Mouse (Mus musculus) forebrain, embryonic 11.5 days (tissue): ENCODE results near the gene Evi5l. TPM values are rescaled to one million over a fixed set of nuclear protein-coding genes. Genes with fewer than 3 reads are reported as not detected.

Source experiments
- ATAC-seq: fragments of 200-750 bp; cut with Nextera tagmentation; replicated peaks from 2 replicates; pipeline ENCODE4 v1.8.0; 2017; ENCODE audit warnings: moderate TSS enrichment; ENCODE audit not compliant: low FRiP score
- DNase-seq: peaks from one replicate; pipeline ENCODE4 v3.0.0-alpha.2; 2017; ENCODE audit warnings: low spot score
- H3K27ac ChIP-seq: fragments of 300-500 bp; sonication (generic); 2 replicates; pipeline ENCODE4 v1.5.1; 2014; ENCODE audit warnings: low read depth, low read length
- H3K27me3 ChIP-seq: fragments of 300-500 bp; sonication (generic); 2 replicates; pipeline ENCODE4 v1.6.1; 2014; ENCODE audit warnings: mild to moderate bottlenecking, low read length, mixed read lengths; ENCODE audit not compliant: control insufficient read depth, insufficient read depth
- H3K36me3 ChIP-seq: fragments of 300-500 bp; sonication (generic); 2 replicates; pipeline ENCODE4 v1.6.1; 2014; ENCODE audit warnings: mild to moderate bottlenecking, low read length, moderate library complexity, mixed read lengths; ENCODE audit not compliant: control insufficient read depth, insufficient read depth
- H3K4me1 ChIP-seq: fragments of 300-500 bp; sonication (generic); replicated peaks from 2 replicates; pipeline ENCODE4 v1.6.1; 2014; ENCODE audit warnings: low read length, mixed read lengths; ENCODE audit not compliant: control insufficient read depth, insufficient read depth
- H3K4me2 ChIP-seq: fragments of 300-500 bp; sonication (generic); 2 replicates; pipeline ENCODE4 v1.6.1; 2014; ENCODE audit warnings: low read depth, mild to moderate bottlenecking, low read length, moderate library complexity, mixed read lengths; ENCODE audit not compliant: severe bottlenecking
- H3K4me3 ChIP-seq: fragments of 300-500 bp; sonication (generic); 2 replicates; pipeline ENCODE4 v1.5.1; 2014; ENCODE audit warnings: low read depth, low read length
- H3K9ac ChIP-seq: fragments of 300-500 bp; sonication (generic); 2 replicates; pipeline ENCODE4 v1.6.1; 2014; ENCODE audit warnings: low read length
- H3K9me3 ChIP-seq: fragments of 300-500 bp; sonication (generic); 2 replicates; pipeline ENCODE4 v1.6.1; 2016; ENCODE audit warnings: low read length, mixed read lengths; ENCODE audit not compliant: control insufficient read depth
- WGBS: fragments of 180-500 bp; shearing (Covaris S2); extraction: QIAGEN DNeasy Blood & Tissue Kit; methylation state at CpG from one replicate; pipeline ENCODE4 v1.1.7; 2014; 5-methylcytosine and 5-hydroxymethylcytosine counted together
- polyA plus RNA-seq: library from polyadenylated mRNA; unstranded; fragments of >200 nt; fragmentation: Nextera tagmentation; extraction: Ambion mirVana; gene quantifications from 2 replicates; pipeline ENCODE4 v1.2.1, GENCODE M21; 2014

The Evi5l gene
- polyA plus RNA-seq, 1 experiment from 2014 or later, result 32.6 TPM

DNA sequence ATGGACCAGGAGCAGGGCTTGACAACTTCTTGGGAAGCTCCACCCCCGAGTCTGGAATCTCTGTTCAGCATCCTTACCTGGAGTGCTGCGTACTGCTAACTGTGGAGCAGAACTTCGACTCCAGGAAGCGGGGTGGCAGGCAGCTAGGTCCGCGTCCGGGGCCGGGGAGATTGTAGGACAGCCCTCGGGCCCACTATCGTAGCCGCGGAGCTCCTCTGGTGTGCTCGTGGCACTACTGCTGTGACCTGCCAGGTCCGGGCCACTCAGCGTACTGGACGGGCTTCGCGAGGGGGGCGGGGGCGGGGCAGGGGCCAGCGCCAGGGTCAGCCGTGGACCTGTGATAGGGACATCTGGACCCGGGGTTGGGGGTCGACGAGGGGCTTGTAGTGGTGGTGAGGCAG, 46.4 kb downstream of the Evi5l start:
- Histone ChIP-seq H3K4me1 (peaks cover 15% of the 10 kb centered on the region), H3K27me3 (no peaks in the 10 kb centered on the region), H3K36me3 (peaks cover 12% of the 10 kb centered on the region; the same call in 1 of the 2 replicates), H3K9me3 (no peaks in the 10 kb centered on the region), H3K4me3 (peak overlapping the region; percentile 31), H3K4me2 (peak overlapping the region; percentile 61), H3K9ac (peak overlapping the region; percentile 48), H3K27ac (no peak overlapping the region)
- DNase-seq, result peak; percentile 72
- no peak for ATAC-seq
- under 1% methylated on average over 25 of the region's 25 CpGs for WGBS

DNA sequence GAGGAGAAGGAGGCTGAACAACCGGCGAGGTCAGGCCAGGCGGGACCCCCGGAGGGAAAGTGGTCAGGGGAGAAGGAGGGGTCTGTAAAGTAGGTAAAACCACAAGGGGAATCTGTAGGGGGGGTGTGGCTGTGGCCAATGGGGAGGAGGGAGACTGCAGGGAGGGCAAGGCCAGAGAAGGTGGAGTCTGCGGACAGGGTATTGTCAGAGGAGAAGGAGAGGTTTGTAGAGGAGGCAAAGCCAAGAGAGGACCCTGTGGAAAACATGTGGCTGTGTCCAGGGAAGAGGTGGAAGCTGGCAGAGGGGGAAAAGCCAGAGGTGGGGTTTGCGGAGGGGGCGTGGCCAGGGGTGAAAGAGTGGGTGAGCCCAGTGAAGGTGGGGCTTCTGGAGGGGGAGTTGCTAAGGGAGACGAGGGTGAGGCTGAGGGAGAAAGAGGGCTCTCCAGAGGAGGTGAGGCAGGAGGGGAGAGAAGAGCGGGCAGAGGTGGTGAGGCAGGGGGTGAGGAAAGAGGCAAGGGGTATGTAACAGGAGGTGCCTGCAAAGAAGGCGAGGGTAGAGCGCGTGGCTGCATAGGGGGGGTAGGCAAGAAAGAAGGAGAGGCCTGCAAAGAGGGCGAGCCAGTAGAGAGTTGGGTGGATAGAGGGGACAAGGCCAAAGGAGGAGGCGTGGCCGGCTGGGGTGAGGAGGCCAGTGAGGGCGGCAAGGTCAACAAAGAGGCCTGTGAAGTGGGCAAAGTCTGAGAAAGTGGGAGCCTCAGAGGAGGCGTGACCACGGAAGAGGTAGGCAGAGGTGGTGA, 47.0 kb downstream of the Evi5l start:
- peak; percentile 37 for ATAC-seq
- H3K27ac ChIP-seq, result no peak overlapping the region

DNA sequence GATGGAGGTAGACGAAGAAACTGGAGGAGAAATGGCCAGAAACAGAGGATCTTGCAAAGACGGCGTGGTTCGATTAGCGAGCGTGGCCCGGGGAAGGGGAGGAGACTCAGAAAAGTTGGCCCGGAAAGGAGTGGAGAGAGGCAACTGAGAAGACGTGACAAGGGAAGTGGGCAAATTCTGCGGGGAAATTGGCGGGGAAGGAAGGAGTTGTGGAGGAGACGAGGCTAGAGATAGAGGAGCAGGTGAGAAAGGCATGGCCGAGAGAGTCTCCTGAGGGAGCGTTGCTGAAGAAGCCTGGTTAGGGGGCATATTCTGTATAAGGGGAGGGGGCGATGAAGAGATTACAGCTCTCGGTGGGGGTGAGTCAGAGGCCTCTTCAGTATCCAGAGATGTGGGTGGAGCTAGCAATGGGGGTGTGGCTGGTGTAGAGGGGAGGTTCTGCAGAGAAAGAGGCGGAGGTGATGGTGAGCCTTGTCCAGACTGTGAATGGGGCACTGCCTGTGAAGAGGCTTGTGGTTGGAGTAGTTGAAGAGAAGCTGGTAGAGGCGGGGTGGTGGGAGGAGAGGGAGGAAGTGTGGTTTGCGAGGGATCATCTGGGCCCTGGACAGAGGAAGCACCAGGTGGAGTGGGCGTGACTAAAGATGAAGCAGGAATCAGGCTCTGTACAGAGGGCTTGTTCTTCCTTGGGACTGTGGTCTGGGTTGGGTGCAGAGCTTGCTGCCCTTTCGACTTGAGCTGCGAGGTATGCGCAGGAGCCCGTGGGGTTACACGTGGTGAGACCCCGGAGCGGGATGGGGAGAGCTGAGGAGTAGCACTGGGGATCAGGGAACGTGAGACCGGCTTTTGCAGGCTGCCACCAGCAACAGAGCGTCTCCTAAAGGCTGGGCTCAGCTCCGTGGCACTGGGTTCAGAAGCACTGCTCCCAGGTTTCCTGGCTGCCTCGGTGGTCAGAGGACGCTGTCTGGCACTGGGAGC, 47.9 kb downstream of the Evi5l start:
- peak overlapping the region; percentile 31 for H3K4me3 ChIP-seq
- peak; percentile 23 for ATAC-seq
- H3K4me1 ChIP-seq, result peaks cover 15% of the 10 kb centered on the region
- peak overlapping the region; percentile 61 for H3K4me2 ChIP-seq
- H3K36me3 ChIP-seq, result peaks cover 11% of the 10 kb centered on the region; the same call in 1 of the 2 replicates
- peak overlapping the region; percentile 48; the same call in 1 of the 2 replicates for H3K9ac ChIP-seq
- DNase-seq, result peak; percentile 62
- no peaks in the 10 kb centered on the region for H3K27me3 ChIP-seq
- H3K27ac ChIP-seq, result no peak overlapping the region
- 11% methylated on average over 33 of the region's 33 CpGs for WGBS
- H3K9me3 ChIP-seq, result no peaks in the 10 kb centered on the region

More for the DNA sequence above, 47.0 kb downstream of the Evi5l start:
- H3K4me1 ChIP-seq, result peaks cover 15% of the 10 kb centered on the region
- 4% methylated on average over 18 of the region's 18 CpGs for WGBS
- peak; percentile 77 for DNase-seq
- peak overlapping the region; percentile 61 for H3K4me2 ChIP-seq
- peak overlapping the region; percentile 31 for H3K4me3 ChIP-seq
- H3K9ac ChIP-seq, result peak overlapping the region; percentile 48
- H3K36me3 ChIP-seq, result peaks cover 12% of the 10 kb centered on the region; the same call in 1 of the 2 replicates
- H3K9me3 ChIP-seq, result no peaks in the 10 kb centered on the region
- no peaks in the 10 kb centered on the region for H3K27me3 ChIP-seq

DNA sequence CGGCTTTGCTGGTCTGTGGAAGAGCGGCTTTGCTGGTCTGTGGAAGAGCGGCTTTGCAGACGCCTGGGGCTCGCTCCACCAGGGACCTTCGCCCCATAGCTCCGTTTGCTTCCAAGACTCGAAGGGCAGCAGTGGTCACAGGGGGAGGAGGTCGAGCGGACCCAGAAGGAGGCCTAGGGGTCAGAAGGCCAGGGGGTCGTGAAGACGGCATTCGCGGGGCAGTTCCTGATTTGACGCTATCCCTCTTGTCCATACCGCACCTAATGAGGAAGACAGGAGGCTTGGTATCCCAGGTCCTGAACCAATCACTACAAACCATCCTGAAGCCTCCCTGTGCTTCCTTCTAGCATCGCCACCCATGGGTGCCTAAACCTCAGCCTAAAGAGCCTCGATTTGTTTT, 49.9 kb downstream of the Evi5l start:
- H3K27ac ChIP-seq, result peak overlapping the region; percentile 82; the same call in 1 of the 2 replicates
- no peaks in the 10 kb centered on the region; the same call in 1 of the 2 replicates for H3K36me3 ChIP-seq
- peak overlapping the region; percentile 65 for H3K4me3 ChIP-seq
- peak overlapping the region; percentile 86 for H3K9ac ChIP-seq
- peak overlapping the region; percentile 53 for H3K4me2 ChIP-seq
- 0 out of 2 replicates have a peak, but pooled peaks have one; percentile 0 for ATAC-seq
- WGBS, result 4% methylated on average over 18 of the region's 18 CpGs
- no peaks in the 10 kb centered on the region for H3K27me3 ChIP-seq
- H3K9me3 ChIP-seq, result no peaks in the 10 kb centered on the region
- DNase-seq, result no peak
- peaks cover 15% of the 10 kb centered on the region for H3K4me1 ChIP-seq

DNA sequence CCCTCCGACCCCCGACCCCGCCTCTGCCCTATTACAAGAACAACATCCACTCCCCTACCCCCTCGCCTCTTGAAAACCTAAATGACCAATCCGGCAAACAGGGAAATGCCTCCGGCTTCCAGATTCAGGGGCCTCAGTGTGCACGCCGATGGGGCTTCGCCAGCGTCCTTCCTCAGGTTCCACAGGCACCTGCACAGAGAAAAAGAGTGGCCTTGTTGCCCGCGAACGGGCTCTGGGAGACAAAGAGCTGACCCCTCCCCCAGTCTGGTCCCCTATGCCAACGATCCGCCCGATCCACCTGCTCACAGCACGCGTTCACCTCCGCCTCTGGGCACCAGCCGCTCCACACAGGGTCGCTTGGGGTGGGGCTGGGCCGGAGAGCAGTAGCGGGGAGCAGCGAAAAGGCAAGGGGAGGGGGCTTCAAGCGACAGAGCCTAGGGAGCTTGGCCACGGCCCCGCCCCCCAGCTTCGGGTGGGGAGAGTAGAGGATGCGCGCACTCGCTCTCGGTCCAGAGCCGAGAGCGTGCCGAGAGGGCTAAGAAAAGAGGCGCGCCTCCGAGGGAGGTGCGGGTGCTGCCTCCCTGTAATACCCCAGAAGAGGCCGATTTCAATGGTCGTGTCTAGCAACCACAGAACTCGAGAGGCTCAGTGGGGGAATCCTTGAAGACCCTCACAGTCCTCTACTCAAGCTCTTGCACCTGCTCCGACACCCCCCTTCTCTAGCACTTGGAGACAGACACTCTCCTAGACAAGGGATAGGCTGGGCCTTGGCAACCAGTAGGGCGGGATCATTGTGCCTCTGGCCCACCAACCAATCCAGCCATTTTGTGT, 50.6 kb downstream of the Evi5l start, which contains the start of gene Prr36:
TSS of gene Prr36 (minus strand) at position 669 of the 831 bp plus-strand sequence.
- H3K9me3 ChIP-seq, result no peaks in the 10 kb centered on the region
- DNase-seq (peak; percentile 90), ATAC-seq (peak; percentile 90)
- under 1% methylated on average over 44 of the region's 44 CpGs for WGBS
- H3K27ac ChIP-seq, result peak within 1 kb of the TSS; percentile 82
- peak within 1 kb of the TSS; percentile 53 for H3K4me2 ChIP-seq
- H3K9ac ChIP-seq, result peak within 1 kb of the TSS; percentile 86
- no peaks in the 10 kb centered on the region; the same call in 1 of the 2 replicates for H3K36me3 ChIP-seq
- peaks cover 15% of the 10 kb centered on the region for H3K4me1 ChIP-seq
- peak within 1 kb of the TSS; percentile 65 for H3K4me3 ChIP-seq
- H3K27me3 ChIP-seq, result no peaks in the 10 kb centered on the region

DNA sequence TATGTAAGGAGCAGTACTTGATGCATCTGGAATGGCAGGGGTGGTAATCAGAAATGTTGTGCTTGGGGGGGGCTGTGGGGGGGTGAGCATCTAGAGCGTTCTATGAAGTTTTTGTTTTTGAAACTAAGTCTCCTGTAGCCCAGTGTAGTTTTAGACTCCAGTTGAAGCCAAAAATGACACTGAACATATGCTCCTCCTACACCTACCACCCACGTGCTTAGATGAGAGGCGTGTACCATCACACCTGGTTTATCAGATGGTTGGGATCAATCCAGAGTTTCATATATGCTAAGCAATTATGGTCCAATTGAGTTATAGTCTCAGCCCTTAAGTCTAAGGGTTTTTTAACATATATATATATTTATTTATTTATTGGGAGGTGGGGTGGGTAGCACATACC, 53.2 kb downstream of the Evi5l start:
- H3K9me3 ChIP-seq, result no peaks in the 10 kb centered on the region
- no peaks in the 10 kb centered on the region for H3K27me3 ChIP-seq
- H3K4me2 ChIP-seq, result no peak overlapping the region
- H3K9ac ChIP-seq, result no peak overlapping the region
- H3K4me1 ChIP-seq, result peaks cover 2% of the 10 kb centered on the region; the same call in 1 of the 2 replicates
- H3K36me3 ChIP-seq, result no peaks in the 10 kb centered on the region; the same call in 1 of the 2 replicates
- no peak overlapping the region for H3K27ac ChIP-seq
- ATAC-seq (no peak), DNase-seq (no peak)
- H3K4me3 ChIP-seq, result no peak overlapping the region
- 88% methylated on average over 3 of the region's 3 CpGs for WGBS

DNA sequence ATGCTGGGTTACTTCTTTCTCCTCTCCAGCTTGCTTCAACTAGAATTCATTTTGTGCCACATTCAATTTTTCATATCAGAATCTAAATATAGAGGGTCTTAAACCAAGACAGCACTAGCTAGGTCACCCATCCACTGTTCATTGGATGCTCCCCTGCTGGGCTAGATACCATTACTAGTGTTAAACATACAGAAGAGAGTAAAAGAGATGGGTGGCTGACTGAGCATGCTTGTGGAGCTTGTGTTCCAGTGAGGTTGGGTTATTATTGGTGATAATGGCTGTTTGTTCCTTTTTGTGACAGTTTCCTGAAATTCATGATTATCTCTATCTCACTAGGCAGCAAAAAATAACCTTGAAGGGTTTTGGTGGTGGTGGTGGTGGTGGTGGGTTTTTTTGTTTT, 55.7 kb downstream of the Evi5l start:
- Histone ChIP-seq H3K36me3 (no peaks in the 10 kb centered on the region), H3K9me3 (no peaks in the 10 kb centered on the region), H3K4me3 (no peak overlapping the region), H3K27me3 (peaks cover 2% of the 10 kb centered on the region), H3K27ac (no peak overlapping the region), H3K9ac (no peak overlapping the region), H3K4me1 (peaks cover 2% of the 10 kb centered on the region; the same call in 1 of the 2 replicates), H3K4me2 (no peak overlapping the region)
- no peak for ATAC-seq
- no peak for DNase-seq
